Mouse (Mus musculus) CD4-positive helper T cell, adult 2 months (primary cell): ENCODE results near the gene Khsrp.

Experiments used
- DNase-seq: peaks from one replicate; pipeline ENCODE4 v3.0.0-alpha.2; 2012; ENCODE audit warnings: low read depth, missing footprints, low spot score

Khsrp gene

GRCm38 (mm10) chr17:57030931-57031660, at the start of gene Khsrp:
Gene Khsrp, minus strand, starts transcription at chr17:57031522.
- peak; percentile 61 for DNase-seq

- peak; percentile 36 for DNase-seq
These were observed 48.6 kb upstream of the Khsrp start for GRCm38 (mm10) chr17:57079919-57080318.

GRCm38 (mm10) chr17:57078336-57078735, 47.0 kb upstream of the Khsrp start, which contains the start of gene Dennd1c:
Gene Dennd1c, minus strand, starts transcription at chr17:57078514.
- DNase-seq: peak; percentile 86

GRCm38 (mm10) chr17:57076916-57077315, 45.6 kb upstream of the Khsrp start:
- DNase-seq: no peak

- DNase-seq: no peak
These were observed 39.4 kb upstream of the Khsrp start for GRCm38 (mm10) chr17:57070699-57071098.

GRCm38 (mm10) chr17:57070272-57070671, 39.0 kb upstream of the Khsrp start:
- no peak for DNase-seq

GRCm38 (mm10) chr17:57066908-57067307, 35.6 kb upstream of the Khsrp start:
- DNase-seq: no peak

- DNase-seq: no peak
These were observed 31.7 kb upstream of the Khsrp start for GRCm38 (mm10) chr17:57063031-57063430.

GRCm38 (mm10) chr17:57062548-57062947, 31.2 kb upstream of the Khsrp start:
- DNase-seq: peak; percentile 30

- DNase-seq: peak; percentile 75
These were observed 30.7 kb upstream of the Khsrp start for GRCm38 (mm10) chr17:57062011-57062521.

- DNase-seq: peak; percentile 76
These were observed 29.7 kb upstream of the Khsrp start for GRCm38 (mm10) chr17:57061069-57061468.

- DNase-seq: peak; percentile 97
These were observed 29.0 kb upstream of the Khsrp start for GRCm38 (mm10) chr17:57060231-57060801.

GRCm38 (mm10) chr17:57059486-57059977, 28.2 kb upstream of the Khsrp start, which contains the start of gene Slc25a23:
Gene Slc25a23, minus strand, starts transcription at chr17:57059863.
- peak; percentile 72 for DNase-seq

GRCm38 (mm10) chr17:57058891-57059485, 27.7 kb upstream of the Khsrp start, which contains the start of gene Crb3:
Gene Crb3, plus strand, starts transcription at chr17:57059105.
- no peak for DNase-seq

- DNase-seq: no peak
These were observed 24.9 kb upstream of the Khsrp start for GRCm38 (mm10) chr17:57056246-57056645.

GRCm38 (mm10) chr17:57051679-57052078, 20.4 kb upstream of the Khsrp start:
- peak; percentile 56 for DNase-seq

- no peak for DNase-seq
These were observed 17.5 kb upstream of the Khsrp start for GRCm38 (mm10) chr17:57048816-57049215.

- no peak for DNase-seq
These were observed 16.1 kb upstream of the Khsrp start for GRCm38 (mm10) chr17:57047406-57047805.

GRCm38 (mm10) chr17:57041554-57041953, 10.2 kb upstream of the Khsrp start, which contains the start of gene Slc25a41:
Gene Slc25a41, minus strand, starts transcription at chr17:57041654.
- DNase-seq: no peak

- no peak for DNase-seq
These were observed 7.7 kb upstream of the Khsrp start for GRCm38 (mm10) chr17:57038978-57039377.

- peak; percentile 28 for DNase-seq
These were observed 1.5 kb upstream of the Khsrp start for GRCm38 (mm10) chr17:57032854-57033253.
